Mouse (Mus musculus): ENCODE data around the gene Zmiz2. TPM values are rescaled to one million over a fixed set of nuclear protein-coding genes. Genes with fewer than 3 reads are reported as not detected.

Zmiz2 gene
- 9.9 TPM in 2 replicates for polyA plus RNA-seq (2015; fragmentation: Nextera tagmentation; extraction: Ambion mirVana)

DNA sequence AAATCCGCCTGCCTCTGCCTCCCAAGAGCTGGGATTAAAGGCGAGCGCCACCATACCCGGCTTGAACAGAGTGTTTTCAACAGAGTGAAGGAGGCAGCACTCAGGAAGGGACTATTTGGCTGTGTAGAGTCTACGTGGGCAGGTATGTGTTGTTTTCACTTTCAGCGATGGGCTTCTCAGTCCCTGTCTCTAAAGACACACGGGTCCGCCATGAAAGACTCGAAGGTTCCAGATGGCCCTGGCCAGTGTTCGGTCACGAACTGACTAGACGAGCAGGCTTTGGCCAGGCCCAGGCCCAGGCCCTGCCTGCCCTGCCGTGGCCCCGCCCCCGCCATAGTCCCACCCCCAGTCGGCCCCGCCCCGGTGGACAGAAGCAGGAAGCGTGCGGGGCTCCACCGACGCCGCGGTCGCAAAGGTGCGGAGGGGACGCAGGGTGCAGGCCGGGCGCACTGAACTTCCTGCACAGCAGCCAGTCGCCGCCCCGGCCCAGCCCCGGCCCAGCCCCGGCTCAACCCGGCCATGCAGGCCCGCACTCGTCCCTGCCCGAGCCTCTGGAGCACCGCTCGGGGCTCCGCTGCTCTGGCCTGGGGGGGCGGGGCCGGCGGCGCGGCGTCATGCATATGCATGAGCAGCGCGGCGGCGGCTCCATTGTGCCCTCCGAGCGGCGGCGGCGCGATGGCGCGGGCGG, at the start of gene Zmiz2:
Zmiz2 (plus strand) TSS at position 349 of the 688 bp plus-strand sequence.
- H3K27ac ChIP-seq: peak within 1 kb of the TSS; percentile 97
- WGBS: 8% methylated on average over 47 of the region's 60 CpGs
- 0 out of 2 replicates have a peak, but pooled peaks cover 1% of the 10 kb centered on the region for H3K36me3 ChIP-seq (ENCODE audit: insufficient read depth, low read length)
- H3K9ac ChIP-seq (ENCODE audit: low read depth, low read length): peak within 1 kb of the TSS; percentile 89
- TF ChIP-seq CTCF (IDR thresholded peaks at IDR 0.05; ENCODE audit: low read depth): no peak
- DNase-seq (ENCODE audit: low spot score): peak; percentile 92
- no peaks in the 10 kb centered on the region for H3K9me3 ChIP-seq (replicated peaks; ENCODE audit: low read length)
- ATAC-seq (replicated peaks; ENCODE audit: low FRiP score, low read depth): peak; percentile 99
- H3K27me3 ChIP-seq (ENCODE audit: insufficient read depth, low read length): no peaks in the 10 kb centered on the region
- H3K4me2 ChIP-seq (ENCODE audit: low read length): peak within 1 kb of the TSS; percentile 90
- peak within 1 kb of the TSS; percentile 74 for H3K4me3 ChIP-seq (replicated peaks; ENCODE audit: low read depth, low read length)
- H3K4me1 ChIP-seq (replicated peaks; ENCODE audit: insufficient read depth, low read length): peaks cover 15% of the 10 kb centered on the region

GRCm38 (mm10) chr11:6345956-6346355, 42.9 kb upstream of the Zmiz2 start:
- no peak overlapping the region for H3K4me2 ChIP-seq (ENCODE audit: low read length)
- no peaks in the 10 kb centered on the region for H3K9me3 ChIP-seq (replicated peaks; ENCODE audit: low read length)
- 95% methylated on average over 4 of the region's 4 CpGs for WGBS
- H3K36me3 ChIP-seq (ENCODE audit: insufficient read depth, low read length): peaks cover 90% of the 10 kb centered on the region
- H3K4me1 ChIP-seq (replicated peaks; ENCODE audit: insufficient read depth, low read length): no peaks in the 10 kb centered on the region
- no peak for TF ChIP-seq CTCF (IDR thresholded peaks at IDR 0.05; ENCODE audit: low read depth)
- ATAC-seq (replicated peaks; ENCODE audit: low FRiP score, low read depth) (no peak), DNase-seq (ENCODE audit: low spot score) (no peak)
- H3K27ac ChIP-seq: no peak overlapping the region
- H3K27me3 ChIP-seq (ENCODE audit: insufficient read depth, low read length): no peaks in the 10 kb centered on the region
- H3K4me3 ChIP-seq (replicated peaks; ENCODE audit: low read depth, low read length): no peak overlapping the region
- H3K9ac ChIP-seq (ENCODE audit: low read depth, low read length): no peak overlapping the region

DNA sequence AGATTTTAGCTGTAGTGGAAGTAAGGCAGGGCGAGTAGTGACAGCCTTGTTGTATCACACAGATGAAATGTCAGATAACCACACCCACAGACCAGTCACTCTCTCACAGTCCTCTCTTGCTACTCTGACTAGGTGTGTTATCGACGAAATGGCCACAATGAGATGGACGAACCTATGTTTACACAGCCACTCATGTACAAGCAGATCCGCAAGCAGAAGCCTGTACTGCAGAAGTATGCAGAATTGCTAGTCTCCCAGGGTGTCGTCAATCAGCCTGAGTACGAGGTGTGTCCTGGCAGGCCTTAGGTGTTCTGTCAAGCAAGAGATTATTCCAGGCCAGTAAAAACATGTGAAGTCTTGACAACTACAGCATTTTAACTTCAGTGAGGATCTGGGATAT, 41.9 kb upstream of the Zmiz2 start:
- WGBS: 88% methylated on average over 7 of the region's 7 CpGs
- H3K9me3 ChIP-seq (replicated peaks; ENCODE audit: low read length): no peaks in the 10 kb centered on the region
- peaks cover 87% of the 10 kb centered on the region for H3K36me3 ChIP-seq (ENCODE audit: insufficient read depth, low read length)
- no peaks in the 10 kb centered on the region for H3K4me1 ChIP-seq (replicated peaks; ENCODE audit: insufficient read depth, low read length)
- no peak overlapping the region for H3K4me2 ChIP-seq (ENCODE audit: low read length)
- ATAC-seq (replicated peaks; ENCODE audit: low FRiP score, low read depth) (no peak), DNase-seq (ENCODE audit: low spot score) (no peak)
- no peak overlapping the region for H3K9ac ChIP-seq (ENCODE audit: low read depth, low read length)
- TF ChIP-seq CTCF (IDR thresholded peaks at IDR 0.05; ENCODE audit: low read depth): no peak
- no peaks in the 10 kb centered on the region for H3K27me3 ChIP-seq (ENCODE audit: insufficient read depth, low read length)
- H3K4me3 ChIP-seq (replicated peaks; ENCODE audit: low read depth, low read length): no peak overlapping the region
- H3K27ac ChIP-seq: no peak overlapping the region

DNA sequence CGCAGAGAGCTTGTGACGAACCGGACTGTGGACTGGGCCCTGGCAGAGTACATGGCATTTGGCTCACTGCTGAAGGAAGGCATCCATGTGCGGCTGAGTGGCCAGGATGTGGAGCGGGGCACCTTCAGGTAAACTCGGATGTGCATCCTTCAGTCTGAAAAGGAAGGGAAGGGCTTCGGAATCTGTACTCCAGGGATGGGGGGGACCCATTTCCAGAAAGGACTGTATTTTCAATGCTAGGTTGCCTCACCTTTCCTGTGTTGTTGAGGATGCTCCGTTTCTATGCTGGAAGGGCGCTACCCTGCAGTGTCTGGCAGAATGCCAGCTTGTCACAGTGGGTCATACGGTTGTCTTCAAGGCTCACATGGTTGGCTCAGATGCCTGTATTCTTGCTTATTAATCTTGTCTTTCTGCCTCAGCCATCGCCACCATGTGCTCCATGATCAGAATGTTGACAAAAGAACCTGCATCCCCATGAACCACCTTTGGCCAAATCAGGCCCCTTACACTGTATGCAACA, 40.1 kb upstream of the Zmiz2 start:
- Histone ChIP-seq H3K36me3 (ENCODE audit: insufficient read depth, low read length) (peaks cover 85% of the 10 kb centered on the region), H3K4me2 (ENCODE audit: low read length) (no peak overlapping the region), H3K4me3 (replicated peaks; ENCODE audit: low read depth, low read length) (no peak overlapping the region), H3K27ac (no peak overlapping the region), H3K9me3 (replicated peaks; ENCODE audit: low read length) (no peaks in the 10 kb centered on the region), H3K9ac (ENCODE audit: low read depth, low read length) (no peak overlapping the region), H3K27me3 (ENCODE audit: insufficient read depth, low read length) (no peaks in the 10 kb centered on the region), H3K4me1 (replicated peaks; ENCODE audit: insufficient read depth, low read length) (no peaks in the 10 kb centered on the region)
- DNase-seq (ENCODE audit: low spot score): no peak
- ATAC-seq (replicated peaks; ENCODE audit: low FRiP score, low read depth): no peak
- no peak for TF ChIP-seq CTCF (IDR thresholded peaks at IDR 0.05; ENCODE audit: low read depth)
- WGBS: 89% methylated on average over 11 of the region's 11 CpGs

- Histone ChIP-seq H3K4me2 (ENCODE audit: low read length) (no peak overlapping the region), H3K36me3 (ENCODE audit: insufficient read depth, low read length) (peaks cover 84% of the 10 kb centered on the region), H3K9ac (ENCODE audit: low read depth, low read length) (no peak overlapping the region), H3K4me1 (replicated peaks; ENCODE audit: insufficient read depth, low read length) (no peaks in the 10 kb centered on the region), H3K9me3 (replicated peaks; ENCODE audit: low read length) (no peaks in the 10 kb centered on the region), H3K27ac (no peak overlapping the region), H3K27me3 (ENCODE audit: insufficient read depth, low read length) (no peaks in the 10 kb centered on the region), H3K4me3 (replicated peaks; ENCODE audit: low read depth, low read length) (no peak overlapping the region)
- 0 out of 2 replicates have a peak, but pooled peaks have one; percentile 33 for ATAC-seq (replicated peaks; ENCODE audit: low FRiP score, low read depth)
- DNase-seq (ENCODE audit: low spot score): peak; percentile 56
- no peak for TF ChIP-seq CTCF (IDR thresholded peaks at IDR 0.05; ENCODE audit: low read depth)
- 60% methylated on average over 5 of the region's 5 CpGs for WGBS
These were observed 39.3 kb upstream of the Zmiz2 start for GRCm38 (mm10) chr11:6349586-6349985.

DNA sequence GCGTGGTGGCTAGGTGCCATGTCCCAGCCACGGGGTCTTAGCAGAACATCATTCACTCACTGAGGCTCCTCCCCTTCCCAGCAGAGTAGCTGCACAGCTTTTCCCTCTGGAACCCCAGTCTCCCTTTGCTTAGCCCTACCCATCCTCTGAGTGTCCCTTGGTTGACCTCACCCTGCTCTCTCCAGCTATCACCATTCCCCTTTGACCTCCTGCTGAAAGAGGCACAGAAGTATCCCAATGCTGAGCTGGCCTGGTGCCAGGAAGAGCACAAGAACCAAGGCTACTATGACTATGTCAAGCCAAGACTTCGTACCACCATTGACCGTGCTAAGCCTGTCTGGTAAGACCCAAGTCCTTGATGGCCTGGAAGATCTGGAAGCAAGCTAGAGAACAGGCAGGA, 33.8 kb upstream of the Zmiz2 start:
- no peak for DNase-seq (ENCODE audit: low spot score)
- H3K4me2 ChIP-seq (ENCODE audit: low read length): no peak overlapping the region
- H3K36me3 ChIP-seq (ENCODE audit: insufficient read depth, low read length): peaks cover 60% of the 10 kb centered on the region
- no peak for TF ChIP-seq CTCF (IDR thresholded peaks at IDR 0.05; ENCODE audit: low read depth)
- no peak overlapping the region for H3K27ac ChIP-seq
- no peak overlapping the region for H3K4me3 ChIP-seq (replicated peaks; ENCODE audit: low read depth, low read length)
- H3K9ac ChIP-seq (ENCODE audit: low read depth, low read length): no peak overlapping the region
- 94% methylated on average over 4 of the region's 4 CpGs for WGBS
- no peaks in the 10 kb centered on the region for H3K4me1 ChIP-seq (replicated peaks; ENCODE audit: insufficient read depth, low read length)
- no peaks in the 10 kb centered on the region for H3K9me3 ChIP-seq (replicated peaks; ENCODE audit: low read length)
- no peaks in the 10 kb centered on the region for H3K27me3 ChIP-seq (ENCODE audit: insufficient read depth, low read length)
- ATAC-seq (replicated peaks; ENCODE audit: low FRiP score, low read depth): no peak; the same call in 1 of the 2 replicates

All from kidney, postnatal 0 days (tissue).